Comparison of ENCODE assay signal across 8 mouse cellular contexts in genomic region chr14:102982627-102983540, GRCm38 (mm10). TPM values are rescaled to one million over a fixed set of nuclear protein-coding genes. Genes with fewer than 3 reads are reported as not detected.
DNase-seq lines count a peak whose midpoint lies in the region; ATAC-seq lines count a peak whose summit lies in the region.

Kctd12 (minus strand) TSS chr14:102982637.

- intact Hi-C loops in gastrocnemius, postnatal 36 days (cut with DNase I): loop anchor here (5.0 kb wide), 1 partner anchor 101 kb away; no protein-coding TSS in a partner anchor
- intact Hi-C loops in left cerebral cortex, postnatal 14 days (cut with DNase I): loop anchor here (5.0 kb wide), 3 partner anchors 81 to 1036 kb away; no protein-coding TSS in a partner anchor

- DNase-seq in adrenal gland, adult 8-10 months: peak; percentile 86
- DNase-seq in embryo, embryonic 9.5 days (ENCODE audit: extremely low spot score): peak; percentile 92
- peak; percentile 82 to 87 for DNase-seq in gastrocnemius, postnatal 36 days
- peak; percentile 63 to 77 for DNase-seq in left cerebral cortex, postnatal 14 days (ENCODE audit: low spot score in 2 of 2)
- peak; percentile 83 to 84 for DNase-seq in right cerebral cortex, postnatal 10 days (ENCODE audit: low spot score in 2 of 2)
- peak; percentile 47 for DNase-seq in urinary bladder, postnatal 10 days (ENCODE audit: low spot score)

- ATAC-seq in inflammation-experienced regulatory T-cells, adult 6 months: peak; percentile 61
- peak; percentile 59 for ATAC-seq in megakaryocyte progenitor cell, adult 5-6 weeks (replicated peaks; ENCODE audit: poor library complexity)

RNA-seq across cellular contexts. Expression of gene Kctd12, which starts in this region (rescaled TPM):
- total RNA-seq in adrenal gland, adult 8-10 months (2022): 10 to 100 TPM; 26.3 to 37.8 (median 34.1) TPM
- total RNA-seq in gastrocnemius, postnatal 36 days (2021): 1 to 10 TPM; 7.1 to 7.3 TPM
- polyA plus RNA-seq in inflammation-experienced regulatory T-cells, adult 6 months (2017; shearing (Covaris generic)): 1 to 10 TPM in 1 of 3 experiments, under 1 TPM in 2; 0.44 to 1.4 (median 0.91) TPM
- 10 to 100 TPM; 49.7 to 56.8 TPM for total RNA-seq in left cerebral cortex, postnatal 14 days (2021)
- 89.3 and 112 TPM in 2 replicates for total RNA-seq in megakaryocyte progenitor cell, adult 5-6 weeks (2015)
- 63.1 and 66.4 TPM in 2 replicates for total RNA-seq in megakaryocyte progenitor cell, adult 5-6 weeks (2017)

Comparison
In these comparisons a context has a peak if more than half of its experiments do, and no peak if none do; other contexts are left out.
1. Peak in every context shown above with its lines: DNase-seq and ATAC-seq.